Comparison of ENCODE assay signal across 25 mouse cellular contexts in the genomic region with DNA sequence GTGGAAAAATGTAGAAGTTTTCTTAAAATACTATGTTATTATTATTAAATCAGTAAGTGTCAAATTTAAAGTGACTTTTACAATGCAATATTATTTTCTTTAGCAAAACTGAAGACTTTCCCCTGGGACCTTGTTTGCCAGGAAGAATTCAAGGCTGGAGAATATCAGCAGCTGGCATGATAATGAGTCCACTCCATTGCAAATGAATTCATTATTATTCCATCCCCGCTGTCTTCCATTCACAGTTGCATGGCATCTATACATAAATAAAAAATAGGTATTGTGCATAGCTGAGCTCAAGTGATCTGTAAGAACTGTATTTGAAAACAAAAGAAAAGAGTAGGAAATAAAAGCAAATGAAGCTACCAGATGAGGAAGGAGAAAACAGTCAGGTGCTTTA.
DNase-seq lines count a peak whose midpoint lies in the region; ATAC-seq and TF ChIP-seq lines count a peak whose summit lies in the region.
"Had no signal": no experiment of that assay in that cellular context is flagged by ENCODE, and none has a peak within 500 bp of the region (broad histone marks: within the 10 kb centered on the region; RNA-seq: fewer than 3 reads in every experiment).

No protein-coding gene starts in this region.

- no peaks in the 10 kb centered on the region for H3K9me3 ChIP-seq in forebrain, embryonic 13.5 days (replicated peaks)
- no peaks in the 10 kb centered on the region for H3K9me3 ChIP-seq in forebrain, embryonic 15.5 days
- no peaks in the 10 kb centered on the region for H3K9me3 ChIP-seq in midbrain, embryonic 11.5 days (ENCODE audit: control insufficient read depth, low read length)
- no peaks in the 10 kb centered on the region for H3K9me3 ChIP-seq in midbrain, embryonic 10.5 days (replicated peaks)
- no peaks in the 10 kb centered on the region for H3K9me3 ChIP-seq in midbrain, embryonic 13.5 days
- H3K9me3 ChIP-seq in midbrain, postnatal 0 days (ENCODE audit: low read length), result no peaks in the 10 kb centered on the region
- no peaks in the 10 kb centered on the region for H3K9me3 ChIP-seq in intestine, embryonic 16.5 days (ENCODE audit: control insufficient read depth, low read length)
- H3K9me3 ChIP-seq: embryonic facial prominence, embryonic 12.5 days; heart, embryonic 10.5 days; heart, embryonic 15.5 days; liver, embryonic 12.5 days had no signal

- DNase-seq in midbrain, embryonic 11.5 days (ENCODE audit: low spot score, missing footprints), result no peak
- DNase-seq in midbrain, embryonic 10.5 days (ENCODE audit: low spot score), result no peak
- DNase-seq in midbrain, postnatal 0 days (ENCODE audit: low spot score), result peak; percentile 44
- DNase-seq: adrenal gland, postnatal 25 days; B cell, adult 2 months; cerebellum, adult 18-20 months; gastrocnemius, postnatal 10 days; kidney, adult 9 months; kidney, postnatal 10 days; layer of hippocampus, postnatal 36 days; left cerebral cortex, postnatal 4 days; liver, postnatal 0 days; lung, postnatal 36 days; thymus, adult 18-20 months; thymus, postnatal 4 days had no signal

- no peaks in the 10 kb centered on the region for H3K27me3 ChIP-seq in forebrain, embryonic 13.5 days
- H3K27me3 ChIP-seq in forebrain, embryonic 15.5 days, result no peaks in the 10 kb centered on the region
- no peaks in the 10 kb centered on the region for H3K27me3 ChIP-seq in midbrain, embryonic 11.5 days (ENCODE audit: control insufficient read depth, insufficient read depth, low read length)
- H3K27me3 ChIP-seq in midbrain, embryonic 10.5 days (ENCODE audit: low read depth, poor library complexity, severe bottlenecking), result no peaks in the 10 kb centered on the region
- H3K27me3 ChIP-seq in midbrain, embryonic 13.5 days, result no peaks in the 10 kb centered on the region
- H3K27me3 ChIP-seq in midbrain, postnatal 0 days (ENCODE audit: insufficient read depth, low read length), result no peaks in the 10 kb centered on the region
- H3K27me3 ChIP-seq in intestine, embryonic 16.5 days (replicated peaks; ENCODE audit: control insufficient read depth, insufficient read depth, low read length), result no peaks in the 10 kb centered on the region
- H3K27me3 ChIP-seq: embryonic facial prominence, embryonic 12.5 days; heart, embryonic 15.5 days; liver, embryonic 12.5 days had no signal

- ATAC-seq in forebrain, embryonic 13.5 days, result peak; percentile 57; the same call in 1 of the 2 replicates
- no peak for ATAC-seq in forebrain, embryonic 15.5 days (replicated peaks)
- peak; percentile 77; the same call in 1 of the 2 replicates for ATAC-seq in midbrain, embryonic 11.5 days (ENCODE audit: low FRiP score)
- ATAC-seq in midbrain, embryonic 13.5 days, result peak; percentile 78
- no peak for ATAC-seq in midbrain, postnatal 0 days (ENCODE audit: low FRiP score)
- no peak for ATAC-seq in intestine, embryonic 16.5 days
- ATAC-seq: intestine, postnatal 0 days; liver, embryonic 12.5 days; liver, postnatal 0 days had no signal

- WGBS in forebrain, embryonic 13.5 days, result 31% methylated on average over 1 of the region's 1 CpGs
- 19% methylated on average over 1 of the region's 1 CpGs for WGBS in forebrain, embryonic 15.5 days
- 54% methylated on average over 1 of the region's 1 CpGs for WGBS in midbrain, embryonic 11.5 days
- WGBS in midbrain, embryonic 10.5 days, result 81% methylated on average over 1 of the region's 1 CpGs
- 22% methylated on average over 1 of the region's 1 CpGs for WGBS in midbrain, embryonic 13.5 days
- 18% methylated on average over 1 of the region's 1 CpGs for WGBS in midbrain, postnatal 0 days
- WGBS in intestine, embryonic 16.5 days, result 62% methylated on average over 1 of the region's 1 CpGs

- no peaks in the 10 kb centered on the region for H3K4me1 ChIP-seq in forebrain, embryonic 13.5 days
- peaks cover 3% of the 10 kb centered on the region; the same call in 1 of the 2 replicates for H3K4me1 ChIP-seq in forebrain, embryonic 15.5 days
- no peaks in the 10 kb centered on the region for H3K4me1 ChIP-seq in midbrain, embryonic 11.5 days (ENCODE audit: control insufficient read depth, insufficient read depth, low read length)
- no peaks in the 10 kb centered on the region for H3K4me1 ChIP-seq in midbrain, embryonic 10.5 days
- H3K4me1 ChIP-seq in midbrain, embryonic 13.5 days (replicated peaks), result peaks cover 3% of the 10 kb centered on the region; the same call in 1 of the 2 replicates
- no peaks in the 10 kb centered on the region for H3K4me1 ChIP-seq in midbrain, postnatal 0 days (ENCODE audit: insufficient read depth, low read length)
- H3K4me1 ChIP-seq in intestine, embryonic 16.5 days (ENCODE audit: control insufficient read depth, insufficient read depth, low read length), result no peaks in the 10 kb centered on the region
- H3K4me1 ChIP-seq: embryonic facial prominence, embryonic 12.5 days; heart, embryonic 10.5 days; heart, embryonic 15.5 days; liver, embryonic 12.5 days had no signal

- no peak overlapping the region for H3K9ac ChIP-seq in forebrain, embryonic 13.5 days
- no peak overlapping the region for H3K9ac ChIP-seq in forebrain, embryonic 15.5 days (replicated peaks)
- H3K9ac ChIP-seq in midbrain, embryonic 11.5 days (ENCODE audit: low read length), result no peak overlapping the region
- no peak overlapping the region for H3K9ac ChIP-seq in midbrain, embryonic 13.5 days (replicated peaks)
- H3K9ac ChIP-seq in midbrain, postnatal 0 days (replicated peaks; ENCODE audit: low read length, poor library complexity, severe bottlenecking), result no peak overlapping the region
- H3K9ac ChIP-seq in intestine, embryonic 16.5 days (ENCODE audit: low read depth, low read length), result no peak overlapping the region
- H3K9ac ChIP-seq: embryonic facial prominence, embryonic 12.5 days; heart, embryonic 15.5 days; liver, embryonic 12.5 days; liver, postnatal 0 days had no signal

- no peak overlapping the region for H3K27ac ChIP-seq in forebrain, embryonic 13.5 days
- no peak overlapping the region for H3K27ac ChIP-seq in forebrain, embryonic 15.5 days (replicated peaks)
- no peak overlapping the region for H3K27ac ChIP-seq in midbrain, embryonic 11.5 days (ENCODE audit: low read depth, low read length)
- H3K27ac ChIP-seq in midbrain, embryonic 10.5 days (replicated peaks), result no peak overlapping the region
- H3K27ac ChIP-seq in midbrain, embryonic 13.5 days, result no peak overlapping the region
- no peak overlapping the region for H3K27ac ChIP-seq in midbrain, postnatal 0 days (ENCODE audit: low read depth, low read length)
- no peak overlapping the region for H3K27ac ChIP-seq in intestine, embryonic 16.5 days (ENCODE audit: low read length)
- H3K27ac ChIP-seq: embryonic facial prominence, embryonic 12.5 days; heart, embryonic 10.5 days; heart, embryonic 15.5 days; liver, embryonic 12.5 days; stomach, postnatal 0 days had no signal

- no peak for TF ChIP-seq CTCF in midbrain, postnatal 0 days (IDR thresholded peaks at IDR 0.05)

- no peak overlapping the region for H3K4me2 ChIP-seq in forebrain, embryonic 13.5 days
- H3K4me2 ChIP-seq in forebrain, embryonic 15.5 days (replicated peaks), result no peak overlapping the region
- no peak overlapping the region for H3K4me2 ChIP-seq in midbrain, embryonic 11.5 days
- no peak overlapping the region for H3K4me2 ChIP-seq in midbrain, embryonic 13.5 days (replicated peaks)
- no peak overlapping the region for H3K4me2 ChIP-seq in midbrain, postnatal 0 days (ENCODE audit: low read depth, low read length, poor library complexity, severe bottlenecking)
- H3K4me2 ChIP-seq in intestine, embryonic 16.5 days (ENCODE audit: low read depth, low read length), result no peak overlapping the region
- H3K4me2 ChIP-seq: embryonic facial prominence, embryonic 12.5 days; heart, embryonic 15.5 days; liver, embryonic 12.5 days had no signal

- H3K36me3 ChIP-seq in forebrain, embryonic 13.5 days (ENCODE audit: poor library complexity, severe bottlenecking), result no peaks in the 10 kb centered on the region
- H3K36me3 ChIP-seq in forebrain, embryonic 15.5 days, result no peaks in the 10 kb centered on the region
- no peaks in the 10 kb centered on the region for H3K36me3 ChIP-seq in midbrain, embryonic 11.5 days (ENCODE audit: control insufficient read depth, insufficient read depth, low read length)
- no peaks in the 10 kb centered on the region for H3K36me3 ChIP-seq in midbrain, embryonic 10.5 days
- H3K36me3 ChIP-seq in midbrain, embryonic 13.5 days, result no peaks in the 10 kb centered on the region
- H3K36me3 ChIP-seq in midbrain, postnatal 0 days (ENCODE audit: insufficient read depth, low read length), result no peaks in the 10 kb centered on the region
- no peaks in the 10 kb centered on the region for H3K36me3 ChIP-seq in intestine, embryonic 16.5 days (ENCODE audit: control insufficient read depth, insufficient read depth, low read length)
- H3K36me3 ChIP-seq: embryonic facial prominence, embryonic 12.5 days; heart, embryonic 10.5 days; heart, embryonic 15.5 days; liver, embryonic 12.5 days had no signal

- no peak overlapping the region for H3K4me3 ChIP-seq in forebrain, embryonic 13.5 days
- H3K4me3 ChIP-seq in forebrain, embryonic 15.5 days, result no peak overlapping the region
- no peak overlapping the region for H3K4me3 ChIP-seq in midbrain, embryonic 11.5 days (ENCODE audit: low read depth, low read length)
- no peak overlapping the region for H3K4me3 ChIP-seq in midbrain, embryonic 10.5 days
- H3K4me3 ChIP-seq in midbrain, embryonic 13.5 days (replicated peaks), result no peak overlapping the region
- H3K4me3 ChIP-seq in midbrain, postnatal 0 days (ENCODE audit: low read depth, low read length), result no peak overlapping the region
- H3K4me3 ChIP-seq in intestine, embryonic 16.5 days (ENCODE audit: low read length), result no peak overlapping the region
- H3K4me3 ChIP-seq: embryonic facial prominence, embryonic 12.5 days; heart, embryonic 10.5 days; heart, embryonic 15.5 days; liver, embryonic 12.5 days had no signal

Comparison
In these comparisons a context has a peak if more than half of its experiments do, and no peak if none do; other contexts are left out.
1. ATAC-seq: peak in forebrain, embryonic 13.5 days (single experiment), midbrain, embryonic 11.5 days (single experiment) and midbrain, embryonic 13.5 days (single experiment); none in forebrain, embryonic 15.5 days (single experiment), midbrain, postnatal 0 days (single experiment) and intestine, embryonic 16.5 days (single experiment).